Mouse (Mus musculus) small intestine, adult 2 months (tissue): ENCODE results near the gene Hpse2. TPM values are rescaled to one million over a fixed set of nuclear protein-coding genes. Genes with fewer than 3 reads are reported as not detected.

Experiments used
- H3K27ac ChIP-seq: fragments of 200-500 bp; 2 replicates; pipeline ENCODE4 v1.5.1; 2012; ENCODE audit warnings: low read depth, low read length, control low read depth, inconsistent platforms; ENCODE audit not compliant: insufficient read depth
- H3K27me3 ChIP-seq: fragments of 200-500 bp; 2 replicates; pipeline ENCODE4 v1.6.1; 2012; ENCODE audit warnings: mild to moderate bottlenecking, moderate library complexity, low read length, inconsistent platforms; ENCODE audit not compliant: control insufficient read depth, insufficient read depth
- H3K36me3 ChIP-seq: fragments of 200-500 bp; 2 replicates; pipeline ENCODE4 v1.6.1; 2012; ENCODE audit warnings: mild to moderate bottlenecking, low read length, control low read depth, inconsistent platforms; ENCODE audit not compliant: control insufficient read depth, insufficient read depth
- H3K4me1 ChIP-seq: fragments of 200-500 bp; 2 replicates; pipeline ENCODE4 v1.6.1; 2012; ENCODE audit warnings: low read length, inconsistent platforms, mixed read lengths; ENCODE audit not compliant: control insufficient read depth, insufficient read depth, insufficient read length
- H3K4me3 ChIP-seq: fragments of 200-500 bp; 2 replicates; pipeline ENCODE4 v1.5.1; 2012; ENCODE audit warnings: low read depth, mild to moderate bottlenecking, control low read depth, inconsistent platforms, low read length, moderate library complexity
- CTCF ChIP-seq: fragments of 200-500 bp; IDR thresholded peaks from 2 replicates; pipeline ENCODE4 v1.5.1; 2012; ENCODE audit warnings: low read depth, mild to moderate bottlenecking, control low read depth, inconsistent platforms, low read length, moderate library complexity, mixed read lengths; ENCODE audit not compliant: insufficient replicate concordance, insufficient read length; ENCODE audit errors: extremely low read depth
- POLR2A ChIP-seq: fragments of 200-500 bp; IDR thresholded peaks from 2 replicates; pipeline ENCODE4 v1.6.1; 2012; ENCODE audit warnings: low read depth, mild to moderate bottlenecking, control low read depth, inconsistent platforms, low read length, moderate library complexity
- WGBS: fragments of 180-500 bp; shearing (Covaris S2); methylation state at CpG from one replicate; pipeline ENCODE4 v1.1.7; 2018; 5-methylcytosine and 5-hydroxymethylcytosine counted together
- polyA plus RNA-seq: library from polyadenylated mRNA; depleted of rRNA; stranded (reverse); fragments of >200 nt; gene quantifications from 2 replicates; pipeline ENCODE4 v1.2.3, GENCODE M21; 2012

The Hpse2 gene
- polyA plus RNA-seq, 1 experiment, result 1.1 TPM

- no peaks in the 10 kb centered on the region for H3K4me1 ChIP-seq
- no peaks in the 10 kb centered on the region for H3K27me3 ChIP-seq
- H3K36me3 ChIP-seq, result no peaks in the 10 kb centered on the region
- 82% methylated on average over 5 of the region's 5 CpGs for WGBS
- H3K4me3 ChIP-seq, result no peak overlapping the region
- TF ChIP-seq POLR2A (no peak), CTCF (no peak)
- H3K27ac ChIP-seq, result no peak overlapping the region
Observed at GRCm38 (mm10) chr19:42820109-42820508, 568.0 kb downstream of the Hpse2 start.

GRCm38 (mm10) chr19:42817761-42818160, 570.4 kb downstream of the Hpse2 start:
- Histone ChIP-seq H3K36me3 (no peaks in the 10 kb centered on the region), H3K4me1 (no peaks in the 10 kb centered on the region), H3K27me3 (no peaks in the 10 kb centered on the region), H3K4me3 (no peak overlapping the region), H3K27ac (no peak overlapping the region)
- no peak for TF ChIP-seq POLR2A
- no peak for TF ChIP-seq CTCF
- whole genome bisulfite sequencing, result 71% methylated on average over 2 of the region's 2 CpGs

DNA sequence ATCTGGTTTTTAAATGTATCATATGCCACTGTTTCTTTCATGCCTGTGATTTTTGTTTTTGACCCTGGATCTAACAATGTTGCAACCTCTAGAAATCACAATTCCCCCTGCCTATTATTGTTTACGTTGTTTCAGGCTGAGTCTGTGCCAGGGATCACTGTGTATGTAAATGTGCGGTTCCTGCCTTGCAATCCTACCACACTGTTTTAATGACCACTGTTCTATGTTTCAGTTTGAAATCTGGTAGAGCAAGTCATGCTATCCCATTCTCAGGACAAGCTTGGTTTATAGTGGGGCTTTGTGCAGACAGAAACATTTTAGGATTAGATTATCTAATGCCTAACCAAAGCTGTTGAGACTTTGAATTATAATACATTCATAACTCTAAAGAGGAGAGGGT, 571.9 kb downstream of the Hpse2 start:
- Histone ChIP-seq H3K4me3 (no peak overlapping the region), H3K27me3 (no peaks in the 10 kb centered on the region), H3K27ac (no peak overlapping the region), H3K36me3 (no peaks in the 10 kb centered on the region), H3K4me1 (no peaks in the 10 kb centered on the region)
- TF ChIP-seq CTCF (no peak), POLR2A (no peak)
- WGBS, result 85% methylated on average over 2 of the region's 2 CpGs

DNA sequence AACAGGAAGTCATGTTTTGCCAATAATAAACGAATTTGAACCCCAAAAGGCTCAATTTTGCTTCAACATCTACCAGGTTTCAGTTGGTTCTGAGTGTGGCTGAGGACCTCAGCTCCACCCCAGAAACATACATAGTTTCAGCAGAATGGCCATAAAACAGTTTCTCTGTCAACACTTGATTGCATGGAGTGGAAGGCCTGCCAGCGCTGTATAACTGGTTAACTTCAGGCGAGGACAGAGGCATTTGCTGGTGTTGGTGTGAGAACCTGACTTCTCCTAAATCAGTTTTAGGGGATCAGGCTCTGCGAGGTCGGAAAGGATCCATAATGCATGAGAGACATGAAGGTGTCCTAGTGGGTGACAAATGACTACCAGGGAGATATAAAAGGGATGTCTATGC, 578.0 kb downstream of the Hpse2 start:
- WGBS, result 46% methylated on average over 5 of the region's 5 CpGs
- TF ChIP-seq CTCF, result no peak
- no peak for TF ChIP-seq POLR2A
- no peak overlapping the region for H3K27ac ChIP-seq

GRCm38 (mm10) chr19:42809491-42809890, 578.7 kb downstream of the Hpse2 start:
- no peaks in the 10 kb centered on the region for H3K36me3 ChIP-seq
- WGBS, result 76% methylated on average over 10 of the region's 10 CpGs
- TF ChIP-seq POLR2A, result no peak
- TF ChIP-seq CTCF, result no peak
- H3K27me3 ChIP-seq, result no peaks in the 10 kb centered on the region
- H3K4me1 ChIP-seq, result no peaks in the 10 kb centered on the region
- no peak overlapping the region for H3K27ac ChIP-seq
- no peak overlapping the region for H3K4me3 ChIP-seq

More for the DNA sequence above, 578.0 kb downstream of the Hpse2 start:
- H3K4me3 ChIP-seq, result no peak overlapping the region
- H3K36me3 ChIP-seq, result no peaks in the 10 kb centered on the region
- no peaks in the 10 kb centered on the region for H3K27me3 ChIP-seq
- H3K4me1 ChIP-seq, result no peaks in the 10 kb centered on the region

DNA sequence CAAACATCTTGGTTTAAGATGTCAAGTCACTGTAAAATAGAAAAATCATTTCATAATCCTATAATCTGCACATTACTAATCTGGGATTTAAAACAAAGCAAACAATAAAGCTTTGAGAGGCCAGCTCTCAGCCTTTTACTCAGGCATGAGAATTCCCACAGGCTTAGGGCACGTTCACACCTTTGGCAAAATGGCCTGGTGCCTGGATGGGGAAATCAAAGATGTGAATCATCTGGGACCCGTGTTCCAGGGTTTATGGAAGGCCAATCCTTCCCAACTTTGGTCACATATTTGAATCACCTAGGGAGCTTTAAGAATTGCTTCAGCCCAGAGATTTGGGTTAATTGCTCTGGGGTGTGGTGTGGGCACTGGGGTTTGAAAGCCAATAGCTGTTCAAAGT, 590.3 kb downstream of the Hpse2 start:
- H3K4me1 ChIP-seq, result no peaks in the 10 kb centered on the region; the same call in 1 of the 2 replicates
- H3K27me3 ChIP-seq, result 0 out of 2 replicates have a peak, but pooled peaks cover 5% of the 10 kb centered on the region
- no peak overlapping the region for H3K27ac ChIP-seq
- WGBS, result 46% methylated on average over 2 of the region's 2 CpGs
- H3K36me3 ChIP-seq, result no peaks in the 10 kb centered on the region
- H3K4me3 ChIP-seq, result no peak overlapping the region
- no peak for TF ChIP-seq CTCF
- no peak for TF ChIP-seq POLR2A

GRCm38 (mm10) chr19:42795801-42796200, 592.4 kb downstream of the Hpse2 start:
- Histone ChIP-seq H3K27ac (no peak overlapping the region), H3K4me3 (no peak overlapping the region), H3K27me3 (0 out of 2 replicates have a peak, but pooled peaks cover 5% of the 10 kb centered on the region), H3K4me1 (no peaks in the 10 kb centered on the region; the same call in 1 of the 2 replicates), H3K36me3 (no peaks in the 10 kb centered on the region)
- WGBS, result 46% methylated on average over 9 of the region's 9 CpGs
- TF ChIP-seq CTCF (no peak), POLR2A (no peak)
